Mouse (Mus musculus): ENCODE measurements around the gene Dnajc11.

- TF ChIP-seq GATA1 (IDR thresholded peaks at IDR 0.05; ENCODE audit: borderline replicate concordance, low read length) (no peak), FLI1 (IDR thresholded peaks at IDR 0.05; ENCODE audit: low read length) (no peak)
Observed at GRCm38 (mm10) chr4:151981363-151981762, 47.9 kb downstream of the Dnajc11 start.

Data from megakaryocyte, embryonic 14.5 days (primary cell).